11 mouse cellular contexts compared by ENCODE assay signal in the genomic region with DNA sequence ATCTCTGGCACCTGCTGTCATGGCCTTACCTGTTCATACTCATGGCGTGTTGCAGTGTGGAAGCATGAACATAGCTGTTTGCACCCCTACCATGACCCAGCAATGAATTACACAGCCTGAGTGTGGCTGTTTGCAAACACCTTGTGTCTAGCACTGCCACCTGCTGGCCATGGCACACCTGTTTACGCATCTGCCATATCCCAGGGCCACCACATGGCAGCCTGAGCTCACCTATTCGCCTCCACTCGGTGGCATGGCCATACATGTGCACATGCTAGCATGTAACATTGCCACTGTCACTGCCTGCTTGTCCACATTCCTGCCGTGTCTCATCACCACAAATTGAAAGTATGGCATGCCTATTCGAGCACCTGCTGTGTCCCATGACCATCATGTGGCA. TPM values are rescaled to one million over a fixed set of nuclear protein-coding genes. Genes with fewer than 3 reads are reported as not detected.
DNase-seq lines count a peak whose midpoint lies in the region; ATAC-seq and TF ChIP-seq lines count a peak whose summit lies in the region.
"Had no signal": no experiment of that assay in that cellular context is flagged by ENCODE, and none has a peak within 500 bp of the region (broad histone marks: within the 10 kb centered on the region; RNA-seq: fewer than 3 reads in every experiment).

No protein-coding gene starts in this region.

- TF ChIP-seq CTCF in spleen, adult 2 months (IDR thresholded peaks at IDR 0.05; ENCODE audit: extremely low read depth, insufficient read depth, insufficient read length, insufficient replicate concordance): peak; percentile 3; the same call in 1 of the 2 replicates

- no peak overlapping the region for H3K4me3 ChIP-seq in hindbrain, embryonic 10.5 days
- no peak overlapping the region for H3K4me3 ChIP-seq in hindbrain, embryonic 12.5 days
- no peak overlapping the region for H3K4me3 ChIP-seq in spleen, adult 2 months (ENCODE audit: extremely low read depth, insufficient read depth, insufficient read length)
- H3K4me3 ChIP-seq: erythroblast, embryonic 14.5 days; heart, embryonic 15.5 days had no signal

- H3K27me3 ChIP-seq in hindbrain, embryonic 10.5 days (ENCODE audit: insufficient read depth, poor library complexity, severe bottlenecking): no peaks in the 10 kb centered on the region
- H3K27me3 ChIP-seq in hindbrain, embryonic 12.5 days: no peaks in the 10 kb centered on the region; the same call in 1 of the 2 replicates
- no peaks in the 10 kb centered on the region for H3K27me3 ChIP-seq in spleen, adult 2 months (ENCODE audit: control insufficient read depth, insufficient read depth, low read length)

- H3K9me3 ChIP-seq in hindbrain, embryonic 10.5 days: no peaks in the 10 kb centered on the region
- H3K9me3 ChIP-seq in hindbrain, embryonic 12.5 days (replicated peaks): no peaks in the 10 kb centered on the region
- H3K9me3 ChIP-seq: heart, embryonic 15.5 days had no signal

- H3K4me1 ChIP-seq in hindbrain, embryonic 10.5 days (replicated peaks): peaks cover 6% of the 10 kb centered on the region
- peaks cover 7% of the 10 kb centered on the region for H3K4me1 ChIP-seq in hindbrain, embryonic 12.5 days
- no peaks in the 10 kb centered on the region for H3K4me1 ChIP-seq in spleen, adult 2 months (ENCODE audit: control insufficient read depth, insufficient read depth, insufficient read length)

- H3K36me3 ChIP-seq in hindbrain, embryonic 10.5 days: no peaks in the 10 kb centered on the region
- H3K36me3 ChIP-seq in hindbrain, embryonic 12.5 days: no peaks in the 10 kb centered on the region
- no peaks in the 10 kb centered on the region for H3K36me3 ChIP-seq in spleen, adult 2 months (ENCODE audit: control insufficient read depth, insufficient read depth, low read length)
- H3K36me3 ChIP-seq: heart, embryonic 15.5 days had no signal

- ATAC-seq in hindbrain, embryonic 12.5 days (ENCODE audit: low FRiP score): no peak

- TF ChIP-seq POLR2A in spleen, adult 2 months (IDR thresholded peaks at IDR 0.05; ENCODE audit: low read depth, low read length): no peak

- H3K27ac ChIP-seq in hindbrain, embryonic 10.5 days: no peak overlapping the region
- H3K27ac ChIP-seq in hindbrain, embryonic 12.5 days: no peak overlapping the region
- no peak overlapping the region for H3K27ac ChIP-seq in spleen, adult 2 months (ENCODE audit: insufficient read depth, low read length)
- H3K27ac ChIP-seq: heart, embryonic 15.5 days had no signal

- H3K9ac ChIP-seq in hindbrain, embryonic 12.5 days: no peak overlapping the region
- H3K9ac ChIP-seq: heart, embryonic 15.5 days had no signal

- H3K4me2 ChIP-seq in hindbrain, embryonic 12.5 days (replicated peaks): no peak overlapping the region
- H3K4me2 ChIP-seq: heart, embryonic 15.5 days had no signal

- WGBS in hindbrain, embryonic 10.5 days: 74% methylated on average over 6 of the region's 6 CpGs
- WGBS in hindbrain, embryonic 12.5 days: 70% methylated on average over 6 of the region's 6 CpGs
- whole genome bisulfite sequencing in spleen, adult 2 months: 74% methylated on average over 6 of the region's 6 CpGs

- DNase-seq in hindbrain, embryonic 10.5 days (ENCODE audit: low spot score): peak; percentile 5
- no peak for DNase-seq in spleen, adult 2 months (ENCODE audit: low read depth in 1 of 2, low spot score in 2 of 2)
- no peak for DNase-seq in spleen, adult 18-20 months
- DNase-seq in induced T-regulatory cell, adult 2 months (ENCODE audit: low read depth): peak; percentile 48
- peak; percentile 43 for DNase-seq in thymus, postnatal 14 days
- no peak for DNase-seq in heart, adult 9 months (ENCODE audit: low spot score in 2 of 2)
- DNase-seq in heart, adult 18-20 months: no peak
- DNase-seq: midbrain, embryonic 14.5 days had no signal

RNA-seq across cellular contexts. Expression of a gene that starts 37.4 kb away (rescaled TPM):
- polyA plus RNA-seq in hindbrain, embryonic 10.5 days (2016; fragmentation: Nextera tagmentation; extraction: Ambion mirVana): 9.9 and 15.0 TPM in 2 replicates
- polyA plus RNA-seq in hindbrain, embryonic 12.5 days (2016; fragmentation: Nextera tagmentation; extraction: Ambion mirVana): 26.5 and 27.9 TPM in 2 replicates
- 5.3 and 10.8 TPM in 2 replicates for polyA plus RNA-seq in spleen, adult 2 months (2012; rRNA removed)
- under 1 TPM; 0.33 to 0.57 TPM for total RNA-seq in heart, adult 18-20 months (2021)

Comparison
In these comparisons a context has a peak if more than half of its experiments do, and no peak if none do; other contexts are left out.
1. DNase-seq: peak in hindbrain, embryonic 10.5 days (single experiment), induced T-regulatory cell, adult 2 months (single experiment) and thymus, postnatal 14 days (single experiment); none in spleen, adult 2 months (0 of 2), spleen, adult 18-20 months (0 of 2), heart, adult 9 months (0 of 2) and heart, adult 18-20 months (0 of 2).